Mouse (Mus musculus): ENCODE measurements around the gene Samhd1.

- TF ChIP-seq POLR2A (IDR thresholded peaks at IDR 0.05; ENCODE audit: low read depth, low read length) (no peak), CTCF (IDR thresholded peaks at IDR 0.05; ENCODE audit: borderline replicate concordance, insufficient read depth, low read length) (no peak)
Observed at GRCm38 (mm10) chr2:157136176-157136575, 1.1 kb upstream of the Samhd1 start.
